Mouse (Mus musculus) MEL (cell line): Measurements from ENCODE around the gene Galnt13. TPM values are rescaled to one million over a fixed set of nuclear protein-coding genes. Genes with fewer than 3 reads are reported as not detected.

Experiments
- DNase-seq: peaks from one replicate; pipeline ENCODE4 v3.0.0; 2011; ENCODE audit warnings: low read depth, low spot score
- H3K27ac ChIP-seq: 2 replicates; pipeline ENCODE4 v1.5.1; 2012; ENCODE audit warnings: low read depth, mild to moderate bottlenecking, control low read depth, low read length, moderate library complexity; ENCODE audit not compliant: control insufficient read depth
- H3K27me3 ChIP-seq, 2 experiments: fragments of 150-350 bp in 1 of 2; sonication (generic) in 1 of 2; 2 replicates each; pipeline ENCODE4 v1.6.1; 2012; ENCODE audit warnings: low read length in 2 of 2, mild to moderate bottlenecking in 2 of 2, improper control_type of control experiment in 1 of 2, moderate library complexity in 1 of 2; ENCODE audit not compliant: insufficient read depth in 2 of 2, control insufficient read depth in 1 of 2
- H3K36me3 ChIP-seq, 2 experiments: 2 replicates each; pipeline ENCODE4 v1.6.1; 2012 to 2014; ENCODE audit warnings: low read length in 2 of 2, improper control_type of control experiment in 1 of 2, inconsistent platforms in 1 of 2, mild to moderate bottlenecking in 1 of 2; ENCODE audit not compliant: insufficient read depth in 2 of 2, control insufficient read depth in 1 of 2
- H3K4me1 ChIP-seq, 2 experiments: fragments of 150-350 bp in 1 of 2; sonication (generic) in 1 of 2; 2 replicates each; pipeline ENCODE4 v1.6.1; 2012; ENCODE audit warnings: low read length in 2 of 2, improper control_type of control experiment in 1 of 2, mild to moderate bottlenecking in 1 of 2; ENCODE audit not compliant: insufficient read depth in 2 of 2, control insufficient read depth in 1 of 2
- H3K4me3 ChIP-seq, 2 experiments: fragments of 150-350 bp in 1 of 2; sonication (generic) in 1 of 2; 2 replicates each; pipeline ENCODE4 v1.5.1; 2012; ENCODE audit warnings: low read depth in 2 of 2, low read length in 2 of 2, mild to moderate bottlenecking in 2 of 2, moderate library complexity in 2 of 2, control low read depth in 1 of 2, improper control_type of control experiment in 1 of 2; ENCODE audit not compliant: control insufficient read depth in 1 of 2, insufficient read depth in 1 of 2
- H3K79me2 ChIP-seq: 2 replicates; pipeline ENCODE4 v1.6.1; 2012; ENCODE audit warnings: mild to moderate bottlenecking, low read length, moderate library complexity; ENCODE audit not compliant: control insufficient read depth, poor library complexity, insufficient read depth
- H3K9ac ChIP-seq: 2 replicates; pipeline ENCODE4 v1.6.1; 2012; ENCODE audit warnings: low read depth, mild to moderate bottlenecking, control low read depth, low read length, moderate library complexity; ENCODE audit not compliant: control insufficient read depth, poor library complexity, severe bottlenecking
- H3K9me3 ChIP-seq: fragments of 150-350 bp; sonication (generic); replicated peaks from 2 replicates; pipeline ENCODE4 v1.6.1; 2012; ENCODE audit warnings: mild to moderate bottlenecking, low read length, improper control_type of control experiment, moderate library complexity; ENCODE audit not compliant: insufficient read depth
- EP300 ChIP-seq, 2 experiments: IDR thresholded peaks; 2 replicates each; pipeline ENCODE4 v1.6.1; 2011; ENCODE audit warnings: improper control_type of control experiment in 2 of 2, low read length in 2 of 2, low read depth in 1 of 2, mild to moderate bottlenecking in 1 of 2
- HCFC1 ChIP-seq: IDR thresholded peaks from 2 replicates; pipeline ENCODE4 v1.6.1; 2012; ENCODE audit warnings: low read depth, mild to moderate bottlenecking, inconsistent platforms, low read length, improper control_type of control experiment, moderate library complexity
- MAFK ChIP-seq: IDR thresholded peaks from 2 replicates; pipeline ENCODE4 v1.6.1; 2011; ENCODE audit warnings: low read depth, mild to moderate bottlenecking, low read length, improper control_type of control experiment, borderline replicate concordance
- MYB ChIP-seq: IDR thresholded peaks from 2 replicates; pipeline ENCODE4 v1.6.1; 2011; ENCODE audit warnings: mild to moderate bottlenecking, low read depth, low read length, improper control_type of control experiment
- POLR2AphosphoS5 ChIP-seq: IDR thresholded peaks from 2 replicates; pipeline ENCODE4 v1.6.1; 2012; ENCODE audit warnings: low read depth, borderline replicate concordance, mild to moderate bottlenecking, inconsistent platforms, low read length, moderate library complexity, mixed read lengths
- RAD21 ChIP-seq: IDR thresholded peaks from 2 replicates; pipeline ENCODE4 v1.6.1; 2011; ENCODE audit warnings: mild to moderate bottlenecking, low read depth, low read length, improper control_type of control experiment
- SMC3 ChIP-seq: IDR thresholded peaks from 2 replicates; pipeline ENCODE4 v1.6.1; 2011; ENCODE audit warnings: low read depth, low read length, improper control_type of control experiment
- TBP ChIP-seq: IDR thresholded peaks from 2 replicates; pipeline ENCODE4 v1.8.0; 2011; ENCODE audit warnings: low read depth, low read length, improper control_type of control experiment
- polyA plus RNA-seq, 2 experiments: library from polyadenylated mRNA; stranded (reverse) in 1 of 2; unstranded in 1 of 2; fragments of >175 nt in 1 of 2; fragments of >200 nt in 1 of 2; gene quantifications; 2 replicates each; pipeline versions ENCODE4 v1.2.1 to v1.2.4; 2012; ENCODE audit warnings: low replicate concordance in 2 of 2, low read depth in 1 of 2; ENCODE audit not compliant: insufficient read length in 2 of 2, insufficient read depth in 1 of 2, missing spikeins in 1 of 2
- total RNA-seq: library from RNA; depleted of rRNA; stranded (reverse); fragments of 300-350 nt; gene quantifications from 2 replicates; pipeline ENCODE4 v1.2.3, GENCODE M21; 2012

The Galnt13 gene
- total and polyA plus RNA-seq, 3 experiments, result not detected

GRCm38 (mm10) chr2:55164781-55165180, 728.7 kb downstream of the Galnt13 start:
- H3K27me3 ChIP-seq, result no peaks in the 10 kb centered on the region
- TF ChIP-seq POLR2AphosphoS5, result no peak
- no peak for TF ChIP-seq RAD21
- TF ChIP-seq MYB, result no peak
- no peak for TF ChIP-seq HCFC1
- TF ChIP-seq SMC3, result no peak
- no peak for TF ChIP-seq TBP
- no peak for TF ChIP-seq MAFK
- no peak for TF ChIP-seq EP300 (IDR thresholded peaks at IDR 0.05; ENCODE audit: low read depth in 1 of 2, low read length in 2 of 2)
- H3K4me1 ChIP-seq, result no peaks in the 10 kb centered on the region
- H3K36me3 ChIP-seq, result no peaks in the 10 kb centered on the region
- H3K27ac ChIP-seq, result no peak overlapping the region
- no peaks in the 10 kb centered on the region for H3K79me2 ChIP-seq
- no peak for DNase-seq
- no peaks in the 10 kb centered on the region for H3K9me3 ChIP-seq
- no peak overlapping the region for H3K4me3 ChIP-seq
- H3K9ac ChIP-seq, result no peak overlapping the region
